Mouse (Mus musculus): Measurements from ENCODE around the gene 2610301B20Rik.
"Not testable (repeated sequence)": the region's sequence is repeated elsewhere in the genome, so short reads cannot be mapped to it uniquely, and the experiment has no call there.

2610301B20Rik gene

GRCm38 (mm10) chr4:10873920-10874665 lies at the start of gene 2610301B20Rik:
TSS of gene 2610301B20Rik (plus strand) at chr4:10874498.
- peak; percentile 89 to 96 for DNase-seq (ENCODE audit: low spot score in 2 of 2)

- no peak for DNase-seq (ENCODE audit: low spot score in 2 of 2)
Measured at GRCm38 (mm10) chr4:10833273-10833672, 41.0 kb upstream of the 2610301B20Rik start.

DNA sequence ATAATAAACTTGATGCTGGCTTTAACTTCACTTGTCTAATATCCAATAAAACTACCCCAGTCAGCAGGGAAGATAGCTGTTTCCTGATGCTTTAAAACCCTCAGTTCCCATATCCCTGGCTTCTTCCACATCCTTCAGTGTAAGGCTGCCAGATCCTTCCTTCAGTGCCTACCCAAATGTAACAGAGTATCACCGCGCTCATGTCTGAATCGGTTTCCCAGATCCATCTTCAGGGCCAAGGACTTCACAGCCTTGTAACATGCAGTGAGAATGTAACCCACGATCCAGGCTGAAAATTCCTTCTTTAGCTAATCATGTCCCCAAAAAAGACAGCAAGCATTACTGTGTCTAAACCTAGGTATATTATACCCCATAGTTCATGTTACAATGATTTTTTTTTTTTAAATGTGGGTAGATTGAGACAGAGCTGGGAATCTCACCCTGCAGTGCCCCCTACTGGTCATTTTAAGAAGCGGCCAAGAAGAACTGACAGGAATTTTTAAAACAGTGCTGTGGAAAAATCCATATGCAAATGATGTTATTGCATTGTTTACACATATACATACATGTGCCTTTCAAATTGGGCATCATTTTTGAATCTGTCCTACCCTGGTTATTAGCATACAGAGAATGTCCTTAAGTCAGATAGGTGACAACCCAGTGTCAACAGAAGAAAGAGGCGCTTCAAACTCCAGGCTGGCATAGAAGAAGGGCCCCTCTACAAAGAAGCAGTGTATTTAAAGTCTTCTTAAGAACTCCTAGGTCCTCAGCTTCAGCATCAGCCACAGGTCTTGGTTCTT lies 38.8 kb upstream of the 2610301B20Rik start:
- peak in 1 of 2 experiments; percentile 47 for DNase-seq (ENCODE audit: low spot score in 2 of 2)

- DNase-seq (ENCODE audit: low spot score in 2 of 2), result no peak
Measured at GRCm38 (mm10) chr4:10845848-10846247, 28.4 kb upstream of the 2610301B20Rik start.

- no peak for DNase-seq (ENCODE audit: low spot score in 2 of 2)
Measured at GRCm38 (mm10) chr4:10849812-10850211, 24.5 kb upstream of the 2610301B20Rik start.

- no peak for DNase-seq (ENCODE audit: low spot score in 2 of 2)
Measured at GRCm38 (mm10) chr4:10851013-10851412, 23.3 kb upstream of the 2610301B20Rik start.

DNA sequence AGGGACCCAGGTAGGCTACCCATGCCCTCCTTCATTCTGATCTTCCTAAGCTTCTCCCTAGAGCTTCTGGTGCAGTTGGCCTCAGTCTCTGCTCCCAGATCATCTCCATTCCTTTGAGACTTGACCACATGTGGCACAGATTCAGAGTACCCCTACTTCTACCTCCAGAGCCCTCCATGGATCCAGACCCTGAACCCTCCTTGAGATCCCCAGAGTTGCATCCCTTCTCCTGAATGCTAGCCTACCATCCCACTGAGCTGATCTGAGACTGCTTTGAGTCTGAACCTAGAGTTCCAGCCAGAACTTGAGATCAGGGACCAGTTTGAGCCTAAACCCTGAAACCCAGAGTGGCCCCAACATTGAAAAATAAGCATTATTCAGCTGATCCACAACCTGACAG lies 15.1 kb upstream of the 2610301B20Rik start:
- DNase-seq (ENCODE audit: low spot score in 2 of 2), result no peak

DNA sequence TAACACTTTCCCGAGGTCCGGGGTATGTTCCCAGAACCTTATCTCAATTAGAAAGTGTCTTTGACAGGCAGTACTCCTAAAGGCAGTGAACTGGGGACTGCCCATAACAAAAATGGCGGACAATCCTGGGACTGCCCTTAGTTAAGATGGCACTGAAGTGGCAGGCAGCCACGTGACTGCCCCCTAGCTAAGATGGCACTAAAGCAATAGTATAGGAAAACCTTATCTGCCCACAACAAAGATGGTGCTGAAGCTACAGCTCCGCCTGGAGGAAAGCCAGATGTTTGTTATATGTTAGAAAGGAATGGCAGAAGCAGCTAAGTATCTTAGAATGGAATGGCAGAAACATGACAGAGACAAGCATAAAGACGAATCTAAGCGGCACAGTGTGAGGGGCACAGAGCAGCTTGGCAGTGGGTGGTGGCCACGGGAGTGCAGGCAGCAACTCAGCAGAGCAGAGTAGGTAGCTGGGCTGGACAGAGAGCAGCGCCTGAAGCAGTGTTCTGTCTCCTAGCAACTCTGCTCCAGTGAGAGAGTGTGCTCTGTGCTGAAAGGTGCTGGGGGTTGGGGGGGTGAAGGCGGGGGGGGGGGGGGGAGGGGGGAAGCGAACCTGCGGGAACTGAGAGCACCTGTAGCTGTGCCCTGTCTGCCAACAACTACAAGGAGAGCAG lies 14.3 kb upstream of the 2610301B20Rik start:
- DNase-seq (ENCODE audit: low spot score in 2 of 2), result no peak

- DNase-seq (ENCODE audit: low spot score in 2 of 2), result no peak
Measured at GRCm38 (mm10) chr4:10860825-10861224, 13.5 kb upstream of the 2610301B20Rik start.

- DNase-seq (ENCODE audit: low spot score in 2 of 2), result not testable (repeated sequence)
Measured at GRCm38 (mm10) chr4:10862882-10863281, 11.4 kb upstream of the 2610301B20Rik start.

- no peak for DNase-seq (ENCODE audit: low spot score in 2 of 2)
Measured at GRCm38 (mm10) chr4:10872231-10872630, 2.1 kb upstream of the 2610301B20Rik start.

GRCm38 (mm10) chr4:10872685-10873539 lies 1.4 kb upstream of the 2610301B20Rik start:
- no peak for DNase-seq (ENCODE audit: low spot score in 2 of 2)

DNA sequence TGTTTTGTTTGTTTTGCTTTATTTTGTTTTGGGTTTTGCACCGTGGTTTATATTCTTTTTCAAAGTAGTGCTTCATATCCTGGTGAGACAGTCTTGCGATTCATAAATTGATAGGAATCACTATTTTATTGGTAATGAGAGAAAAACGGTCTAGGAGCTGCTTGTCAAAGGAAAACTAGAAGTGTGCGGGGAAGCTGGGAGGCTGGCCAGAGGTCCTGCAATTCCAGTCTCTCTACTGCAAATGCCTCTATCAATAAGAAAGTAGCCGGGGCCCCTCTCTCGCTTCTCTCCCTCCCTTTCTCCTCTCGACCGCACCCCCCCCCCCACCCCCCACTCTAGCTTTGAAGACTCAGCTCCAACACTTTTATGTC lies 764 bp upstream of the 2610301B20Rik start:
- DNase-seq (ENCODE audit: low spot score in 2 of 2), result no peak

DNA sequence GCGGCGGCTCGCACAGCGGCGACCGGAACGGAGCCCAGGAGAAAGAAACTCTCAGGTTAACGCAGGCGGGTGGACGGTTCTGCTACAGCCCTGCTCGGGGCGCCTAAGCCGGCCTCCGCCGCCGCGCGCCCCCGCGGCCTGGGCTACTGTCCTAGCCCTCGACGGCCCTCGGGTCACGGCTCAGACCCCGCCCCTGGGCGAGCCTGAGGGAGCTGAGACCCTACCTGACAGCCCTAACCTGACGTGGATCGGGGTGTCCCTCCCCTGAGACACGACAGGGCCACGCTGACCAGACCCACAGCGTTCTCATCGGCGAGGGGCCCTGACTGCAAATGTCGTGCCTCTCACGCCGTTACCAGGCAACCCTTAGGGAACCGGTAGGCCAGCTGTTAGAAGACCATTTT lies 422 bp downstream of the 2610301B20Rik start:
- peak in 1 of 2 experiments; percentile 62 for DNase-seq (ENCODE audit: low spot score in 2 of 2)

DNA sequence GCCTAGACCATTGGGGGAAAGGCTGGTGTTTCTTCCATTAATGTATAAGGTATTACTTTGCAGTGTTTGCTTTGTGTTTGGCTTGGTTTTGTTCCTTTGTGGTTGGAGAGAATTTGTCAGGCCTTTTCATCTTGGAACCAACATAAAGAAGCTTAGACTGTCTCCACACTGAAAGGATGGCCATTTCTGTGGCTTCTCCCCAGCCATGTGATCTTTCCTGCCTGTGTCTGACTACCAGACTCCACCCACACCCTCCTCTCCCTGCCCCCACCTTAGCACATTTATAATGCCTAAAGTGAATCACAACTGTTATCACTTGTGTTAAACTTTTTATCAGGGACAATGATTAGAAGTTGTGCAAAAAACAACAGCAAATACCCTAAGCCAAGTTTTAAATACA lies 1.1 kb downstream of the 2610301B20Rik start:
- DNase-seq (ENCODE audit: low spot score in 2 of 2), result peak in 1 of 2 experiments; percentile 32

- DNase-seq (ENCODE audit: low spot score in 2 of 2), result no peak
Measured at GRCm38 (mm10) chr4:10877057-10877456, 2.8 kb downstream of the 2610301B20Rik start.

GRCm38 (mm10) chr4:10883740-10884408 lies 9.6 kb downstream of the 2610301B20Rik start:
- DNase-seq (ENCODE audit: low spot score in 2 of 2), result no peak

- DNase-seq (ENCODE audit: low spot score in 2 of 2), result no peak
Measured at GRCm38 (mm10) chr4:10888835-10889234, 14.5 kb downstream of the 2610301B20Rik start.

- DNase-seq (ENCODE audit: low spot score in 2 of 2), result no peak
Measured at GRCm38 (mm10) chr4:10896262-10896661, 22.0 kb downstream of the 2610301B20Rik start.

DNA sequence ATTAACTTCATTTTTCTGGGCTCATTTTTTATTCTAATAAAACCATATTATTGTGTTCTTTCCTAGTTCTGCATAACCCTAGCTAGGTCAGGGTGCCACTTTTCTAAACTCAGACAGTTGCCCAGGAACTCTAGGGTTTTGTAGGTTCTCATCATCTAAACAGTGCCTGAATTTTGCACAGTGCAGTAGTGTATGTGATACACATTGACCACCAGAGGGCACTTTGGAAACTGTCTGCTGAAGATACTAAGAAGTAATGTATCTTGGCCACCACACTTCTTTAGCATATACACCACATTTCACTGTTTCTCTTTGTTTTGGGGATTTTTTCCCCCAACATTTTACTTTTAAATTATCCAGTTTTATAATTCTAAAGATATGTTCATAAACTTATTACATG lies 22.6 kb downstream of the 2610301B20Rik start:
- no peak for DNase-seq (ENCODE audit: low spot score in 2 of 2)
